8 mouse cellular contexts compared by ENCODE assay signal in genomic region chr2:104849276-104849990, GRCm38 (mm10). TPM values are rescaled to one million over a fixed set of nuclear protein-coding genes. Genes with fewer than 3 reads are reported as not detected.
DNase-seq lines count a peak whose midpoint lies in the region; ATAC-seq and TF ChIP-seq lines count a peak whose summit lies in the region.

Gene Prrg4 (minus strand): TSS chr2:104849876.

- H3K4me3 ChIP-seq in E14TG2a.4 (replicated peaks; ENCODE audit: low read length) = peak within 1 kb of the TSS; percentile 87
- H3K4me3 ChIP-seq in forebrain, postnatal 0 days (ENCODE audit: low read depth, low read length) = peak within 1 kb of the TSS; percentile 55

- H3K4me1 ChIP-seq in E14TG2a.4 (replicated peaks; ENCODE audit: low read depth, low read length) = peaks cover 70% of the 10 kb centered on the region
- H3K4me1 ChIP-seq in forebrain, postnatal 0 days (ENCODE audit: insufficient read depth) = no peaks in the 10 kb centered on the region

- peak within 1 kb of the TSS; percentile 99 for H3K4me2 ChIP-seq in forebrain, postnatal 0 days (ENCODE audit: low read depth)

- H3K9ac ChIP-seq in forebrain, postnatal 0 days = peak within 1 kb of the TSS; percentile 51

- no peaks in the 10 kb centered on the region for H3K9me3 ChIP-seq in E14TG2a.4 (ENCODE audit: low read length)
- H3K9me3 ChIP-seq in forebrain, postnatal 0 days (ENCODE audit: low read length) = no peaks in the 10 kb centered on the region

- no peaks in the 10 kb centered on the region for H3K27me3 ChIP-seq in E14TG2a.4 (ENCODE audit: insufficient read depth, low read length)
- 0 out of 2 replicates have a peak, but pooled peaks cover 21% of the 10 kb centered on the region for H3K27me3 ChIP-seq in forebrain, postnatal 0 days (ENCODE audit: insufficient read depth, low read length)

- no peak within 1 kb of the TSS for H3K27ac ChIP-seq in forebrain, postnatal 0 days (ENCODE audit: low read depth, low read length)

- ATAC-seq in forebrain, postnatal 0 days = peak; percentile 72
- peak; percentile 62 to 65 for ATAC-seq in hematopoietic stem cell, adult 5-6 weeks (replicated peaks in 1 of 2; ENCODE audit: insufficient read depth in 1 of 2, low FRiP score in 2 of 2, low TSS enrichment in 1 of 2, low read depth in 1 of 2, poor library complexity in 2 of 2, severe bottlenecking in 2 of 2)

- TF ChIP-seq CTCF in E14TG2a.4 (conservative IDR thresholded peaks at IDR 0.05; ENCODE audit: low read length) = 0 out of 2 replicates have a peak, but pooled peaks have one; percentile 3
- no peak; the same call in none of the 2 replicates for TF ChIP-seq CTCF in forebrain, postnatal 0 days (IDR thresholded peaks at IDR 0.05; ENCODE audit: low read depth)

- under 1% methylated on average over 61 of the region's 62 CpGs for WGBS in forebrain, postnatal 0 days

- DNase-seq in cerebellum, adult 11-12 months = peak; percentile 6
- peak; percentile 41 for DNase-seq in forebrain, postnatal 0 days
- DNase-seq in layer of hippocampus, postnatal 25 days (ENCODE audit: extremely low spot score in 1 of 2, low spot score in 1 of 2) = peak; percentile 21 to 40
- DNase-seq in lung, postnatal 25 days (ENCODE audit: low spot score) = peak; percentile 56
- peak; percentile 13 for DNase-seq in retina, adult 2 months (ENCODE audit: low read depth, low spot score)
- DNase-seq in thymus, postnatal 14 days = peak; percentile 75

- peaks cover 27% of the 10 kb centered on the region for H3K36me3 ChIP-seq in E14TG2a.4 (ENCODE audit: insufficient read depth, low read length)
- no peaks in the 10 kb centered on the region for H3K36me3 ChIP-seq in forebrain, postnatal 0 days (ENCODE audit: insufficient read depth)

RNA-seq across cellular contexts. Expression of gene Prrg4, which starts in this region (rescaled TPM):
- 1.2 TPM in 2 replicates for total RNA-seq in forebrain, postnatal 0 days (2014; rRNA removed)
- 0.31 and 1.1 TPM in 2 replicates for polyA plus RNA-seq in forebrain, postnatal 0 days (2015; fragmentation: Nextera tagmentation; extraction: Ambion mirVana)
- total RNA-seq in hematopoietic stem cell, adult 5-6 weeks (2017) = 38.7 and 40.8 TPM in 2 replicates
- total RNA-seq in layer of hippocampus, postnatal 25 days (2021) = under 1 TPM; 0.45 to 0.54 TPM

Comparison
In these comparisons a context has a peak if more than half of its experiments do, and no peak if none do; other contexts are left out.
1. RNA of gene Prrg4 (total RNA-seq): 38.7 to 40.8 TPM in hematopoietic stem cell, adult 5-6 weeks; 1.2 TPM in forebrain, postnatal 0 days and 0.45 to 0.54 TPM in layer of hippocampus, postnatal 25 days; every median in the first group is over 10 times any median in the second.
2. Peak in DNase-seq in layer of hippocampus, postnatal 25 days; RNA of the gene not detected or under 1 TPM.
3. DNase-seq: peak in every context shown above with its lines; median percentile 75 in thymus, postnatal 14 days; 56 in lung, postnatal 25 days; 41 in forebrain, postnatal 0 days; 30 in layer of hippocampus, postnatal 25 days; 13 in retina, adult 2 months; 6 in cerebellum, adult 11-12 months.